Mouse (Mus musculus) heart, postnatal 0 days (tissue): ENCODE results near the gene Coq10a.
A peak's percentile ranks its signal among the peaks of the same experiment; 100 is the strongest.

Experiments
- CTCF ChIP-seq: IDR thresholded peaks from 2 replicates; pipeline ENCODE4 v1.5.1; 2016; ENCODE audit warnings: antibody characterized with exemption, control low read depth, low read depth
- EP300 ChIP-seq: IDR thresholded peaks from 2 replicates; pipeline ENCODE4 v1.6.1; 2016; ENCODE audit warnings: antibody characterized with exemption, low read depth

DNA sequence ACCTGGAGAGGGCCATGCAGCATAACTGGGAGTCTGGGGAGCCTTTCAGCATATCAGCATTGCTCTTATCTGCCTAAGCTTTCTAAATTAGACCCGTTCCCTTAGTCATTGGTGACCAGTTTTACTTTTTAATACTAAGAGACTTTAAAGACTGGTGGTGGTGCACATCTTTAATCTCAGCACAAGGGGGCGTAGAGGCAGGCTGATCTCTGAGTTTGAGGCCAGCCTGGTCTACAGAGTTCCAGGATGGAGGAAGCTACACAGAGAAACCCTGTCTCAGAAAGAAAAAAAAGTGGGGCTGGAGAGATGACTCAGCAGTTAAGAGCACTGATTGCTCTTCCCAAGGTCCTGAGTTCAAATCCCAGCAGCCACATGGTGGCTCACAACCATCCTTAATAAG lies 28.5 kb downstream of the Coq10a start:
- TF ChIP-seq CTCF (peak; percentile 31), EP300 (no peak)
